Mouse (Mus musculus): ENCODE data around the gene Padi4. TPM values are rescaled to one million over a fixed set of nuclear protein-coding genes. Genes with fewer than 3 reads are reported as not detected.

The Padi4 gene
- polyA plus RNA-seq, 1 experiment: 2.2 TPM

GRCm38 (mm10) chr4:140731654-140732053 is 42.4 kb downstream of the Padi4 start:
- H3K27ac ChIP-seq (ENCODE audit: insufficient read depth, low read length): no peak overlapping the region
- H3K9me3 ChIP-seq (replicated peaks; ENCODE audit: control insufficient read depth, insufficient read depth, low read length, poor library complexity, severe bottlenecking): no peaks in the 10 kb centered on the region
- no peaks in the 10 kb centered on the region for H3K27me3 ChIP-seq (ENCODE audit: control insufficient read depth, insufficient read depth, low read length, poor library complexity, severe bottlenecking)
- TF ChIP-seq CTCF (IDR thresholded peaks at IDR 0.05; ENCODE audit: low read depth, low read length): peak; percentile 76
- TF ChIP-seq POLR2A (IDR thresholded peaks at IDR 0.05; ENCODE audit: insufficient read depth, low read length): no peak
- TF ChIP-seq EP300 (IDR thresholded peaks at IDR 0.05; ENCODE audit: insufficient read depth, low read depth, low read length): no peak
- no peaks in the 10 kb centered on the region for H3K36me3 ChIP-seq (ENCODE audit: control insufficient read depth, insufficient read depth, low read length, poor library complexity, severe bottlenecking)
- H3K4me3 ChIP-seq (ENCODE audit: low read depth, low read length): no peak overlapping the region
- H3K4me1 ChIP-seq (ENCODE audit: control insufficient read depth, insufficient read depth, low read length): peaks cover 2% of the 10 kb centered on the region
- no peak overlapping the region for H3K9ac ChIP-seq (ENCODE audit: low read depth, poor library complexity, severe bottlenecking)

- no peaks in the 10 kb centered on the region for H3K9me3 ChIP-seq (replicated peaks; ENCODE audit: control insufficient read depth, insufficient read depth, low read length, poor library complexity, severe bottlenecking)
- no peak overlapping the region for H3K9ac ChIP-seq (ENCODE audit: low read depth, poor library complexity, severe bottlenecking)
- no peak overlapping the region for H3K4me3 ChIP-seq (ENCODE audit: low read depth, low read length)
- no peak overlapping the region for H3K27ac ChIP-seq (ENCODE audit: insufficient read depth, low read length)
- TF ChIP-seq CTCF (IDR thresholded peaks at IDR 0.05; ENCODE audit: low read depth, low read length) (no peak), EP300 (IDR thresholded peaks at IDR 0.05; ENCODE audit: insufficient read depth, low read depth, low read length) (no peak), POLR2A (IDR thresholded peaks at IDR 0.05; ENCODE audit: insufficient read depth, low read length) (no peak)
- H3K36me3 ChIP-seq (ENCODE audit: control insufficient read depth, insufficient read depth, low read length, poor library complexity, severe bottlenecking): peaks cover 9% of the 10 kb centered on the region
- H3K27me3 ChIP-seq (ENCODE audit: control insufficient read depth, insufficient read depth, low read length, poor library complexity, severe bottlenecking): no peaks in the 10 kb centered on the region
- no peaks in the 10 kb centered on the region for H3K4me1 ChIP-seq (ENCODE audit: control insufficient read depth, insufficient read depth, low read length)
Observed at GRCm38 (mm10) chr4:140726907-140727306, 47.1 kb downstream of the Padi4 start.

- H3K27ac ChIP-seq (ENCODE audit: insufficient read depth, low read length): no peak overlapping the region
- no peaks in the 10 kb centered on the region for H3K27me3 ChIP-seq (ENCODE audit: control insufficient read depth, insufficient read depth, low read length, poor library complexity, severe bottlenecking)
- no peak overlapping the region for H3K4me3 ChIP-seq (ENCODE audit: low read depth, low read length)
- no peaks in the 10 kb centered on the region for H3K4me1 ChIP-seq (ENCODE audit: control insufficient read depth, insufficient read depth, low read length)
- no peaks in the 10 kb centered on the region for H3K9me3 ChIP-seq (replicated peaks; ENCODE audit: control insufficient read depth, insufficient read depth, low read length, poor library complexity, severe bottlenecking)
- TF ChIP-seq EP300 (IDR thresholded peaks at IDR 0.05; ENCODE audit: insufficient read depth, low read depth, low read length) (no peak), CTCF (IDR thresholded peaks at IDR 0.05; ENCODE audit: low read depth, low read length) (no peak), POLR2A (IDR thresholded peaks at IDR 0.05; ENCODE audit: insufficient read depth, low read length) (no peak)
- peaks cover 30% of the 10 kb centered on the region for H3K36me3 ChIP-seq (ENCODE audit: control insufficient read depth, insufficient read depth, low read length, poor library complexity, severe bottlenecking)
- no peak overlapping the region for H3K9ac ChIP-seq (ENCODE audit: low read depth, poor library complexity, severe bottlenecking)
Observed at GRCm38 (mm10) chr4:140724739-140725138, 49.3 kb downstream of the Padi4 start.

- TF ChIP-seq CTCF (IDR thresholded peaks at IDR 0.05; ENCODE audit: low read depth, low read length) (peak; percentile 61), POLR2A (IDR thresholded peaks at IDR 0.05; ENCODE audit: insufficient read depth, low read length) (no peak)
- Histone ChIP-seq H3K9me3 (replicated peaks; ENCODE audit: control insufficient read depth, insufficient read depth, low read length, poor library complexity, severe bottlenecking) (no peaks in the 10 kb centered on the region), H3K27ac (ENCODE audit: insufficient read depth, low read length) (no peak overlapping the region), H3K4me3 (ENCODE audit: low read depth, low read length) (no peak overlapping the region), H3K9ac (ENCODE audit: low read depth, poor library complexity, severe bottlenecking) (no peak overlapping the region), H3K4me1 (ENCODE audit: control insufficient read depth, insufficient read depth, low read length) (no peaks in the 10 kb centered on the region), H3K27me3 (ENCODE audit: control insufficient read depth, insufficient read depth, low read length, poor library complexity, severe bottlenecking) (no peaks in the 10 kb centered on the region), H3K36me3 (ENCODE audit: control insufficient read depth, insufficient read depth, low read length, poor library complexity, severe bottlenecking) (peaks cover 38% of the 10 kb centered on the region)
Observed at GRCm38 (mm10) chr4:140723801-140724200, 50.2 kb downstream of the Padi4 start.

DNA sequence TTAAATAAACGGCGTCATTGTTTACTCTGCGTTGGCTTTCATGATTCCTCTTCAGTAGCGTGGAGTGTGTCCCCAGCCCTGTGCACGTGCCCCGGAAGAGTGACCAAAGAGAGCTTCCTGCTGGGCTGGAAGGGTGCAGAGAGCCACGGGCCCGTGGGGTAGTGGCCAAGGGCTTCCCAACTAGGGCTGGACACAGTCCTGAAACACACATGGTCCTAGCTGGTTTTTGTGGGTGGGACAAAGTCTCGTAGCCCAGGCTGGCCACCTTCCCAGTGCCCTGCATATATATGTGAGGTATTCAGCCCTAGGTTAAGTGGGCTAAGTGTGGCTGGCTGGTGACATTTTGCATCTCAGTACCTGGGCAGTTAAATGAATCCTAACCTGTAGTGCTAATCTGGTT is 50.8 kb downstream of the Padi4 start:
- H3K27me3 ChIP-seq (ENCODE audit: control insufficient read depth, insufficient read depth, low read length, poor library complexity, severe bottlenecking): no peaks in the 10 kb centered on the region
- H3K9ac ChIP-seq (ENCODE audit: low read depth, poor library complexity, severe bottlenecking): no peak overlapping the region
- no peaks in the 10 kb centered on the region for H3K4me1 ChIP-seq (ENCODE audit: control insufficient read depth, insufficient read depth, low read length)
- no peaks in the 10 kb centered on the region for H3K9me3 ChIP-seq (replicated peaks; ENCODE audit: control insufficient read depth, insufficient read depth, low read length, poor library complexity, severe bottlenecking)
- H3K36me3 ChIP-seq (ENCODE audit: control insufficient read depth, insufficient read depth, low read length, poor library complexity, severe bottlenecking): peaks cover 44% of the 10 kb centered on the region
- TF ChIP-seq CTCF (IDR thresholded peaks at IDR 0.05; ENCODE audit: low read depth, low read length): no peak
- no peak for TF ChIP-seq POLR2A (IDR thresholded peaks at IDR 0.05; ENCODE audit: insufficient read depth, low read length)
- TF ChIP-seq EP300 (IDR thresholded peaks at IDR 0.05; ENCODE audit: insufficient read depth, low read depth, low read length): no peak
- no peak overlapping the region for H3K4me3 ChIP-seq (ENCODE audit: low read depth, low read length)
- no peak overlapping the region for H3K27ac ChIP-seq (ENCODE audit: insufficient read depth, low read length)

DNA sequence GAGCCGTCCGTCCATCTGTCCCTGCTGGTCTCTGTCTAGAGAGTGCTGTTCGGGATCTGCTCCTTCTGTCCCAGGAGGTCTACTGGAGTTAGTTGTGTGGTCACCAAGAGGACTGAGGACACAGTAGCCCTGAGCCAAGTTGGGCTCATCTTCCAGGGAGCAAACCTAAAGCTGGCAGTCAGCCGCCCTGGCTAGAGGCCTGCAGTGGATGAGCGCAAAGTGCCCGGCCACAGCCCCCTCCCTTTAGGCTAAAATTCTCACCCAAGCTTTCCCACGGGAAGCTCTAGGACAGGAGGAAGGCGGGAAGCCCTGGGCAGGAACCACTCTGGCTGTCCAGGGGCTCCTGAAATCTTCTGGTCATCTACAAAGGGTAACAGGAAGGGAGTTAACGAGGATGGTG is 51.3 kb downstream of the Padi4 start:
- Histone ChIP-seq H3K4me1 (ENCODE audit: control insufficient read depth, insufficient read depth, low read length) (no peaks in the 10 kb centered on the region), H3K9me3 (replicated peaks; ENCODE audit: control insufficient read depth, insufficient read depth, low read length, poor library complexity, severe bottlenecking) (no peaks in the 10 kb centered on the region), H3K36me3 (ENCODE audit: control insufficient read depth, insufficient read depth, low read length, poor library complexity, severe bottlenecking) (peaks cover 49% of the 10 kb centered on the region), H3K9ac (ENCODE audit: low read depth, poor library complexity, severe bottlenecking) (no peak overlapping the region), H3K4me3 (ENCODE audit: low read depth, low read length) (no peak overlapping the region), H3K27me3 (ENCODE audit: control insufficient read depth, insufficient read depth, low read length, poor library complexity, severe bottlenecking) (no peaks in the 10 kb centered on the region), H3K27ac (ENCODE audit: insufficient read depth, low read length) (no peak overlapping the region)
- TF ChIP-seq EP300 (IDR thresholded peaks at IDR 0.05; ENCODE audit: insufficient read depth, low read depth, low read length): no peak
